Mouse (Mus musculus) limb, embryonic 13.5 days (tissue): Measurements from ENCODE around the gene Ubb. TPM values are rescaled to one million over a fixed set of nuclear protein-coding genes. Genes with fewer than 3 reads are reported as not detected.

Experiments
- ATAC-seq: fragments of 200-750 bp; cut with Nextera tagmentation; 2 replicates; pipeline ENCODE4 v1.8.0; 2017; ENCODE audit warnings: low read depth, moderate number of reproducible peaks, moderate TSS enrichment; ENCODE audit not compliant: low FRiP score
- H3K27ac ChIP-seq: fragments of 300-500 bp; sonication (generic); 2 replicates; pipeline ENCODE4 v1.5.1; 2015; ENCODE audit warnings: inconsistent platforms, mild to moderate bottlenecking, moderate library complexity
- H3K27me3 ChIP-seq: fragments of 300-500 bp; sonication (generic); 2 replicates; pipeline ENCODE4 v1.6.1; 2015; ENCODE audit warnings: mild to moderate bottlenecking, inconsistent platforms
- H3K36me3 ChIP-seq: fragments of 300-500 bp; sonication (generic); 2 replicates; pipeline ENCODE4 v1.6.1; 2015; ENCODE audit warnings: inconsistent platforms, mild to moderate bottlenecking, moderate library complexity
- H3K4me1 ChIP-seq: fragments of 300-500 bp; sonication (generic); 2 replicates; pipeline ENCODE4 v1.6.1; 2015; ENCODE audit warnings: inconsistent platforms
- H3K4me2 ChIP-seq: fragments of 300-500 bp; sonication (generic); replicated peaks from 2 replicates; pipeline ENCODE4 v1.6.1; 2015; ENCODE audit warnings: inconsistent platforms, mild to moderate bottlenecking, moderate library complexity
- H3K4me3 ChIP-seq: fragments of 300-500 bp; sonication (generic); 2 replicates; pipeline ENCODE4 v1.5.1; 2015; ENCODE audit warnings: moderate library complexity, mild to moderate bottlenecking, inconsistent platforms
- H3K9ac ChIP-seq: fragments of 300-500 bp; sonication (generic); 2 replicates; pipeline ENCODE4 v1.6.1; 2015; ENCODE audit warnings: mild to moderate bottlenecking, inconsistent platforms
- H3K9me3 ChIP-seq: fragments of 300-500 bp; sonication (generic); 2 replicates; pipeline ENCODE4 v1.6.1; 2016; ENCODE audit warnings: inconsistent platforms
- WGBS: fragments of 180-500 bp; shearing (Covaris S2); methylation state at CpG from one replicate; pipeline ENCODE4 v1.1.7; 2015; 5-methylcytosine and 5-hydroxymethylcytosine counted together
- polyA plus RNA-seq: library from polyadenylated mRNA; unstranded; fragments of >200 nt; fragmentation: Nextera tagmentation; extraction: Ambion mirVana; gene quantifications from 2 replicates; pipeline ENCODE4 v1.2.1, GENCODE M21; 2015

Gene Ubb
- polyA plus RNA-seq, 1 experiment from 2014 or later, result 3,843 TPM

- Histone ChIP-seq H3K9me3 (no peaks in the 10 kb centered on the region), H3K36me3 (no peaks in the 10 kb centered on the region), H3K9ac (0 out of 2 replicates have a peak within 1 kb of the TSS, but pooled peaks have one; percentile 59), H3K4me2 (peak within 1 kb of the TSS; percentile 95), H3K27ac (no peak within 1 kb of the TSS), H3K4me1 (peaks cover 11% of the 10 kb centered on the region), H3K4me3 (peak within 1 kb of the TSS; percentile 49), H3K27me3 (peaks cover 13% of the 10 kb centered on the region)
- WGBS, result 68% methylated on average over 6 of the region's 6 CpGs
- no peak for ATAC-seq
These were observed 23.2 kb downstream of the Ubb start, which contains the start of gene Trpv2 for GRCm38 (mm10) chr11:62573959-62574702. Trpv2 (plus strand) TSS chr11:62574486.

- H3K9ac ChIP-seq, result no peak overlapping the region
- WGBS, result 85% methylated on average over 4 of the region's 4 CpGs
- H3K4me3 ChIP-seq, result no peak overlapping the region
- no peak overlapping the region for H3K4me2 ChIP-seq
- no peaks in the 10 kb centered on the region for H3K9me3 ChIP-seq
- no peak overlapping the region for H3K27ac ChIP-seq
- H3K4me1 ChIP-seq, result peaks cover 11% of the 10 kb centered on the region
- no peak for ATAC-seq
- peaks cover 13% of the 10 kb centered on the region for H3K27me3 ChIP-seq
- H3K36me3 ChIP-seq, result no peaks in the 10 kb centered on the region
These were observed 23.7 kb downstream of the Ubb start for GRCm38 (mm10) chr11:62574703-62575085.

DNA sequence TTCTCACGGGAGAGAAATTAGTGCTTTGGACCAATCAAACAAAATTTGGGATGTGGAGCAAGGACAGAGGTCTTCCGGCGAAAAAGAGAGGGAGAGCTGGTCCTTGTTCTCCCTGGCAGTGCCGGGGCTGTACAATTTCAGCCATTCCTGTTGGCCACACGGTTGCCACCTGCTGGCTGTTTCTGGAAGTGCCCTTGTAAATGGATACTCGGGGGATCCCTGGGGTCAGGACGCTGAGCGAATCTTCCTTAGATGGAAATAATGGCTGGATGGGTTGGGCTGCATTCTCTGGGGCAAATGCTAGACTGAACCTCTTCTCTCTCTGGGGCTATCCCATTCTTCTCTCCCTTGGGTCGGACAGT is 24.3 kb downstream of the Ubb start:
- Histone ChIP-seq H3K4me3 (peak overlapping the region; percentile 49), H3K9me3 (no peaks in the 10 kb centered on the region), H3K4me1 (peaks cover 11% of the 10 kb centered on the region), H3K9ac (peak overlapping the region; percentile 59), H3K27ac (no peak overlapping the region), H3K27me3 (peaks cover 13% of the 10 kb centered on the region), H3K4me2 (peak overlapping the region; percentile 95), H3K36me3 (no peaks in the 10 kb centered on the region)
- 1% methylated on average over 9 of the region's 9 CpGs for WGBS
- peak; percentile 61; the same call in 1 of the 2 replicates for ATAC-seq

DNA sequence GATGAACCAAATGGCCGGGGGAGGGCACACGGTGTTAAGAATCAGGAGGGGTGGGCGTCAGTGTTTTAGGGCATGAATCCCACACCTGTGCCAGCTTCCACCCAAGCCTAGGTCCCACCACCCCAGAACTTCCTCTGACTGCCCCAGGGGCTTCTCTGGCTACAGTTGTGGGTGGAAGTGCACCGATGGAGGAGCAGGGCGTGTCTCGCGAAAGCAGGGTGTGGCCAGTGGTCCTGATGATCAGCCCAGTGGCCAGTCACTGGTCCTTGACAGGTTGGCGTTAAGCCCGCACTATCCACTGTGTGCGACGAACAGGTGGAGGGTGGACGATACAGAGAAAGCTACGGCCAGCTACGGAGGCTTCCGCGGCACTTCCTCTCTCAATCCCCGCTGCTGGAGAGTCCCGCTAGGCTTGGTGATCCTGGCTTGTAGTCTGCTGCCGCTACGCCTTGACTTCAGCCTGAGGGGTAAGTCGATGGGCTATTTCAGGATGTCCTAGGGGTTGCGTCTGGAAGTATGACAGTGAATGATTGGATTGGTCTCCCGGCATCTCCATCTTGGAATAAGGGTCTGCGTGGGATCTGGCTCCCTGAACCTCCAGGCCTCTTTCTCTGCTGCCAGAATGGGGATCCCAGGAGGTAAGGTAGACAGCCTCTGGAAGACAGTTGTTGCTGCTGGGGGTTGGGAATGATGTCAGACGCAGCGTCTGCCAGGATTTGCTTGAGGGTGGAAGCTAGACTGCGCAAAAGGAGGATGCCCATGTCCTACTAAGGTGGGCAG is 24.9 kb downstream of the Ubb start:
- no peaks in the 10 kb centered on the region for H3K36me3 ChIP-seq
- WGBS, result 6% methylated on average over 27 of the region's 27 CpGs
- H3K27me3 ChIP-seq, result peaks cover 13% of the 10 kb centered on the region
- peak overlapping the region; percentile 95 for H3K4me2 ChIP-seq
- peak overlapping the region; percentile 49 for H3K4me3 ChIP-seq
- H3K9me3 ChIP-seq, result no peaks in the 10 kb centered on the region
- ATAC-seq, result peak; percentile 40
- peaks cover 11% of the 10 kb centered on the region for H3K4me1 ChIP-seq
- peak overlapping the region; percentile 59 for H3K9ac ChIP-seq
- H3K27ac ChIP-seq, result no peak overlapping the region

DNA sequence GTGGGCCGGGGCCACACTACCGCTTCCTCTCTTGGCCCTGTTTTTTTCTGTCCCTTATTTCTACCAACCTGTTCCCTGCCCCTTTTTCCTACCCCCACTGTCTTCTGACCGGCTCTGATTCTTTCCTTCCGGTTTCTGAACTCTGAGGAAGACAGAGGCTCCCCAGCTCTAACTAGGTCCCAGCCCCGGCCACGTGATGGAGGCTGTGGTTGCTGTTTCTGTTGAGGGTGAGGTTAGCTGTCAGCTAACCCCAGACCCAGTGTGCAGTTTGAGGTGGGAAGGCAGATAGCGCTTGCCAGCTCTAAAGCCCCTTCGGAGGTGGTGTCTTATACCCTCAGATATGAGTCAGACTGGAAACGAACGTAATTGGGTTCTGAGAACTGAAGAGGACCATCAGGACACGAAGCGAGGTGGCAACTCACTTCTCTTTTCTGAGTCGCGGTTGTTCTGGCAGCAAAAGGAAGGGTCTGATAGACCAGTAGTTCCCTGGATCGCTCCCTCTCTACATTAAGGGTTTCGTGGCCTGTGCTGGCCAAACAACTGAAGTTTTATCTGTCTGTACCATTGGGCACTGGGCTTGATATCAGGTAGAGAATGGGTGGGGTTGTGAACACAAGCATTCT is 25.7 kb downstream of the Ubb start:
- Histone ChIP-seq H3K4me2 (peak overlapping the region; percentile 95), H3K36me3 (no peaks in the 10 kb centered on the region), H3K4me3 (peak overlapping the region; percentile 49; the same call in 1 of the 2 replicates), H3K27me3 (peaks cover 13% of the 10 kb centered on the region), H3K27ac (no peak overlapping the region), H3K9ac (no peak overlapping the region), H3K4me1 (peaks cover 11% of the 10 kb centered on the region), H3K9me3 (no peaks in the 10 kb centered on the region)
- no peak for ATAC-seq
- WGBS, result 66% methylated on average over 16 of the region's 16 CpGs

DNA sequence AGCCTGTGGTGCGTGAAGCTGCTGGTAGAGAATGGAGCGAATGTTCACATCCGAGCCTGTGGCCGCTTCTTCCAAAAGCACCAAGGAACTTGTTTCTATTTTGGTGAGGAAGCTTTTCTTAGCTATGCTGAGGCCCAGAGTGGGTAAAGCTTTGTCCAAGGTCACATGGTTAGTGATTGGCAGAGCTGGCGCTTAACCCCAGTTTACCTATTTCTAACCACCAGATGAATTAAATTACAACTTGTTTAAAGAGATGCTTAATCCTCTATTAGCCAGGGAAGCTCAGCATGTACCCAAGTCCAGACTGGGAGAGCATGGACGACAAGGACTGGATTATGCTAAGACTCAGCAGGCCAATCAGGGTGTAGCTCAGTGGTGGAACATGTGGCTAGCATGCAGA is 32.1 kb downstream of the Ubb start:
- 75% methylated on average over 6 of the region's 6 CpGs for WGBS
- Histone ChIP-seq H3K36me3 (no peaks in the 10 kb centered on the region), H3K4me2 (no peak overlapping the region), H3K27ac (no peak overlapping the region), H3K4me1 (no peaks in the 10 kb centered on the region), H3K27me3 (no peaks in the 10 kb centered on the region), H3K4me3 (no peak overlapping the region), H3K9me3 (no peaks in the 10 kb centered on the region), H3K9ac (no peak overlapping the region)
- ATAC-seq, result no peak

DNA sequence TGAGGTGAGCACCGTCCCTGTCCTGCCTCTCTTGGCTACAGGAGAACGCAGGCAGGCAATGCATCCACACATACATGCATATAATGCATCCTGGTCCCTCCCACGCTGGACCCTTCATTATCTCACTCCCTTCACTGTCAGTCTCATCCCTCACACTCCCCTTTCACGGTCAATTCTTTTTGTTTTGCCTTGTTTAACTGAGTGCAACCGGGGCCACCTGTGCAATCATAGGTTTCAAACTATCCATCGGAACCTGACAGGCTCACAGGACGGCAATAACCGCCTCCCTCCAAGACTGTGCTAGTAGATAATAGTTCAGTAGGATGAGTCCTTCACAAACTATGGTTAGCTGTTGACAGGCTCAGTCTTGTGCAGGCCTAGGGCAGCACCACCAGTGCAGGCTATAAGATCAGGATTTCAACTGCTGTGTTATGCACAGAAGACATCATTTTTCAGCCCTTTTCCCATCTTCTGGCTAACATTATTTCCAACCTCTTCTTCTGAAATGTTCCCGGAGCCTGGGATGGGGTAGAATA is 33.8 kb downstream of the Ubb start:
- Histone ChIP-seq H3K4me2 (no peak overlapping the region), H3K4me1 (no peaks in the 10 kb centered on the region), H3K36me3 (no peaks in the 10 kb centered on the region), H3K9ac (no peak overlapping the region), H3K27me3 (no peaks in the 10 kb centered on the region), H3K4me3 (no peak overlapping the region), H3K9me3 (no peaks in the 10 kb centered on the region), H3K27ac (no peak overlapping the region)
- 80% methylated on average over 9 of the region's 9 CpGs for WGBS
- no peak for ATAC-seq

DNA sequence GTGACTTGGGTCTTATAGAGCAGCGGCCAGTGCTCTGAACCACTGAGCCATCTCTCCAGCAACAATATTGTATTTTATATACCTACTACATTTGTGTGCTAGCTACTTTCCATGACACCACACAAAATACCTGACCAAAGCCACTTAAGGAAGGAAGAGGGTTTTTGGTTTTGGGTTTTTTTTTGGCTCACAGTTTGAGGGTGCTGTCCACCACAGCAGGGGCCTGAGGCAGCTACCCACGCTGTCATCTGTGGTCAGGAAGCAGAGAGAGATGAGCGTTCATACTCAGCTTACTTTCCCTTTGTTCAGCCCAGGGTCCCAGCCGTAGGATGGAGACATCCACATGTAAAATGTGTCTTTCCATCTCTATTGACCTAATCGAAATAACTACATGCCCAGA is 36.1 kb downstream of the Ubb start:
- ATAC-seq, result no peak
- Histone ChIP-seq H3K9ac (no peak overlapping the region), H3K9me3 (no peaks in the 10 kb centered on the region), H3K4me3 (no peak overlapping the region), H3K27me3 (no peaks in the 10 kb centered on the region), H3K27ac (no peak overlapping the region), H3K4me2 (no peak overlapping the region), H3K36me3 (no peaks in the 10 kb centered on the region), H3K4me1 (no peaks in the 10 kb centered on the region)
- WGBS, result 86% methylated on average over 5 of the region's 5 CpGs

DNA sequence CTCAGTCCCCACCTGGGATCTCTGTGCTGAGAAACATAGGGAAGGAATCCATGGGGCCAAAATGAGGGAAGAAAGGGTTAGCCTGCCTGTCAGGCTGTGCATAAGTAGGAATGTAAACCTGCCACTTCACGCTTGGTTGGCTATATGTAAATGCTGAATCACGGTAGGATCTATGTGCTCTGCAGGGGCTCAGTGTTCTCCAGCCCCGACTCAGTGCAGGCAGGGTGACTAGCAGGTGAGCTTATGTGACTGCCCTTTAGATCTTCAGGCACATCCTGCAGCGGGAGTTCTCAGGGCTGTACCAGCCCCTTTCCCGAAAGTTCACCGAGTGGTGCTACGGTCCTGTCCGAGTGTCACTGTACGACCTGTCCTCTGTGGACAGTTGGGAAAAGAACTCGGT is 38.4 kb downstream of the Ubb start:
- Histone ChIP-seq H3K9me3 (no peaks in the 10 kb centered on the region), H3K36me3 (no peaks in the 10 kb centered on the region), H3K4me2 (no peak overlapping the region), H3K27me3 (no peaks in the 10 kb centered on the region), H3K9ac (no peak overlapping the region), H3K4me1 (peaks cover 4% of the 10 kb centered on the region; the same call in 1 of the 2 replicates), H3K27ac (no peak overlapping the region), H3K4me3 (no peak overlapping the region)
- no peak for ATAC-seq
- WGBS, result 82% methylated on average over 10 of the region's 10 CpGs

- Histone ChIP-seq H3K4me2 (no peak overlapping the region), H3K4me3 (no peak overlapping the region), H3K4me1 (peaks cover 4% of the 10 kb centered on the region; the same call in 1 of the 2 replicates), H3K27ac (no peak overlapping the region), H3K27me3 (no peaks in the 10 kb centered on the region), H3K9me3 (no peaks in the 10 kb centered on the region), H3K9ac (no peak overlapping the region), H3K36me3 (no peaks in the 10 kb centered on the region)
- no peak for ATAC-seq
- WGBS, result 82% methylated on average over 2 of the region's 2 CpGs
These were observed 40.1 kb downstream of the Ubb start for GRCm38 (mm10) chr11:62591026-62591425.

- Histone ChIP-seq H3K36me3 (no peaks in the 10 kb centered on the region), H3K4me1 (peaks cover 4% of the 10 kb centered on the region; the same call in 1 of the 2 replicates), H3K4me2 (no peak overlapping the region), H3K9ac (no peak overlapping the region), H3K4me3 (no peak overlapping the region), H3K27me3 (no peaks in the 10 kb centered on the region), H3K27ac (no peak overlapping the region), H3K9me3 (no peaks in the 10 kb centered on the region)
- ATAC-seq, result no peak
- 40% methylated on average over 8 of the region's 8 CpGs for WGBS
These were observed 41.1 kb downstream of the Ubb start for GRCm38 (mm10) chr11:62591904-62592575.
